Mouse (Mus musculus) cerebellum, postnatal 14 days (tissue): ENCODE results near the gene Clvs2.

Source experiments
- DNase-seq, 2 experiments: peaks; one replicate each; pipeline ENCODE4 v3.0.0; 2021; ENCODE audit warnings: mixed read lengths in 2 of 2

Gene Clvs2

GRCm38 (mm10) chr10:33624131-33624879, at the start of gene Clvs2:
Clvs2 (minus strand) TSS chr10:33624769.
- DNase-seq = peak; percentile 55 to 58

- DNase-seq = peak; percentile 85 to 95
Observed at GRCm38 (mm10) chr10:33653142-33653541, 28.6 kb upstream of the Clvs2 start.

- peak in 1 of 2 experiments; percentile 6 for DNase-seq
Observed at GRCm38 (mm10) chr10:33623577-33623991, 985 bp downstream of the Clvs2 start.

- no peak for DNase-seq
Observed at GRCm38 (mm10) chr10:33622700-33623099, 1.9 kb downstream of the Clvs2 start.

GRCm38 (mm10) chr10:33616207-33616606, 8.4 kb downstream of the Clvs2 start:
- no peak for DNase-seq

GRCm38 (mm10) chr10:33613197-33613596, 11.4 kb downstream of the Clvs2 start:
- no peak for DNase-seq

- DNase-seq = no peak
Observed at GRCm38 (mm10) chr10:33592732-33593131, 31.8 kb downstream of the Clvs2 start.

GRCm38 (mm10) chr10:33588800-33589199, 35.8 kb downstream of the Clvs2 start:
- DNase-seq = no peak

- no peak for DNase-seq
Observed at GRCm38 (mm10) chr10:33587118-33587517, 37.5 kb downstream of the Clvs2 start.

- DNase-seq = no peak
Observed at GRCm38 (mm10) chr10:33558081-33558480, 66.5 kb downstream of the Clvs2 start.

GRCm38 (mm10) chr10:33540331-33540730, 84.2 kb downstream of the Clvs2 start:
- DNase-seq = no peak
